Mouse (Mus musculus) embryonic fibroblast, embryonic 13.5 days (primary cell): Measurements from ENCODE around the gene Slc25a11.

Experiments
- CTCF ChIP-seq: IDR thresholded peaks from 2 replicates; pipeline ENCODE4 v1.5.1; 2011; ENCODE audit warnings: mild to moderate bottlenecking, control low read depth, low read length, moderate library complexity, borderline replicate concordance; ENCODE audit not compliant: insufficient read depth
- POLR2A ChIP-seq: IDR thresholded peaks from 2 replicates; pipeline ENCODE4 v1.6.1; 2011; ENCODE audit warnings: low read depth, mild to moderate bottlenecking, control low read depth, low read length, moderate library complexity

DNA sequence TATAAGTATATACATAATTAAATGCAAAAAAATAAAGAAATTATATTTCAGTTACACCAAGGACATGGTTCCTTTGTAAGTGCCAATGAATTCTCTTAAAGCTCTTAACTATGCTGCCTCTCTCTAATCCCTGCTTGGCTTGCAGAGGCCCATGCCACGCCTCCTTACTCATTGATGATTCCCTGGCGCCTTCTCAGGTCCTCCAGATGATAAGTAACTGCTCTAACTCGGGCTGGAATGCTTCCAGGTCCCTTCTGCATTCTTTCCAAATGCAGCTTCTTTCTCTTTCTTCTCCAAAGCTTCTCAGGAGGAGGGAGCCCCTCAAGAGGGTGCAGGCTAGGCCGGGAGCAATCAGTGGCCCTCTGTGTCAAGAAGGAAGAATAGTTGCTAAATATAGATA lies 42.3 kb upstream of the Slc25a11 start:
- TF ChIP-seq POLR2A (no peak), CTCF (no peak)
